Mouse (Mus musculus) heart, embryonic 14.5 days (tissue): ENCODE results near the gene Olfr1143. TPM values are rescaled to one million over a fixed set of nuclear protein-coding genes. Genes with fewer than 3 reads are reported as not detected.

Experiments
- polyA plus RNA-seq: library from polyadenylated mRNA; unstranded; fragments of >200 nt; fragmentation: Nextera tagmentation; extraction: Ambion mirVana; gene quantifications from 2 replicates; pipeline ENCODE4 v1.2.1, GENCODE M21; 2014

Olfr1143 gene
- polyA plus RNA-seq, 1 experiment from 2014 or later = not detected

Other genes starting within 250 kb of the Olfr1143 start
- gene Olfr1129, start 226.7 kb upstream of the Olfr1143 start, polyA plus RNA-seq = not detected in 2 replicates
- not detected in 2 replicates for gene Olfr1130, start 194.4 kb upstream of the Olfr1143 start, polyA plus RNA-seq
- gene Olfr1131, start 173.5 kb upstream of the Olfr1143 start, polyA plus RNA-seq = not detected in 2 replicates
- not detected in 2 replicates for gene Olfr1132, start 163.1 kb upstream of the Olfr1143 start, polyA plus RNA-seq
- gene Olfr1133, start 153.2 kb upstream of the Olfr1143 start, polyA plus RNA-seq = not detected in 2 replicates
- gene Olfr1134, start 142.1 kb upstream of the Olfr1143 start, polyA plus RNA-seq = not detected in 2 replicates
- gene Olfr1135, start 126.9 kb upstream of the Olfr1143 start, polyA plus RNA-seq = not detected in 2 replicates
- not detected in 2 replicates for gene Olfr1136, start 106.6 kb upstream of the Olfr1143 start, polyA plus RNA-seq
- gene Olfr1137, start 87.4 kb upstream of the Olfr1143 start, polyA plus RNA-seq = not detected in 2 replicates
- not detected in 2 replicates for gene Olfr1138, start 60.6 kb upstream of the Olfr1143 start, polyA plus RNA-seq
- not detected in 2 replicates for gene Olfr1140, start 56.8 kb upstream of the Olfr1143 start, polyA plus RNA-seq
- not detected in 2 replicates for gene Olfr1141, start 46.6 kb upstream of the Olfr1143 start, polyA plus RNA-seq
- gene Olfr152, start 21.1 kb upstream of the Olfr1143 start, polyA plus RNA-seq = not detected in 2 replicates
- not detected in 2 replicates for gene Olfr1145, start 9.2 kb downstream of the Olfr1143 start, polyA plus RNA-seq
- not detected in 2 replicates for gene Olfr1148, start 29.9 kb downstream of the Olfr1143 start, polyA plus RNA-seq
- not detected in 2 replicates for gene Olfr1150-ps1, start 43.4 kb downstream of the Olfr1143 start, polyA plus RNA-seq
- gene Olfr1151, start 55.3 kb downstream of the Olfr1143 start, polyA plus RNA-seq = not detected in 2 replicates
- gene Olfr1152, start 65.9 kb downstream of the Olfr1143 start, polyA plus RNA-seq = not detected in 2 replicates
- gene Olfr1153, start 94.4 kb downstream of the Olfr1143 start, polyA plus RNA-seq = not detected in 2 replicates
- gene Olfr1154, start 104.6 kb downstream of the Olfr1143 start, polyA plus RNA-seq = not detected in 2 replicates
- gene Olfr1155, start 144.5 kb downstream of the Olfr1143 start, polyA plus RNA-seq = not detected in 2 replicates
- not detected in 2 replicates for gene Olfr1156, start 152.5 kb downstream of the Olfr1143 start, polyA plus RNA-seq
- gene Olfr1157, start 167.7 kb downstream of the Olfr1143 start, polyA plus RNA-seq = not detected in 2 replicates
- not detected in 2 replicates for gene Olfr74, start 174.1 kb downstream of the Olfr1143 start, polyA plus RNA-seq
- gene Olfr1158, start 189.5 kb downstream of the Olfr1143 start, polyA plus RNA-seq = not detected in 2 replicates
- not detected in 2 replicates for gene Olfr1160, start 207.7 kb downstream of the Olfr1143 start, polyA plus RNA-seq
- gene Olfr1161, start 222.2 kb downstream of the Olfr1143 start, polyA plus RNA-seq = not detected in 2 replicates
- gene Olfr73, start 237.1 kb downstream of the Olfr1143 start, polyA plus RNA-seq = not detected in 2 replicates